Mouse (Mus musculus) T-helper 2 cell (primary cell): ENCODE results near the gene Psmd1.

Experiments used
- in situ Hi-C: fragments of 300-600 bp; cut with MboI, MseI; formaldehyde crosslinking; loops from one replicate; pipeline ENCODE4 v1.15.1; 2025; ENCODE audit warnings: high pct_unique_total_duplicates

Psmd1 gene

DNA sequence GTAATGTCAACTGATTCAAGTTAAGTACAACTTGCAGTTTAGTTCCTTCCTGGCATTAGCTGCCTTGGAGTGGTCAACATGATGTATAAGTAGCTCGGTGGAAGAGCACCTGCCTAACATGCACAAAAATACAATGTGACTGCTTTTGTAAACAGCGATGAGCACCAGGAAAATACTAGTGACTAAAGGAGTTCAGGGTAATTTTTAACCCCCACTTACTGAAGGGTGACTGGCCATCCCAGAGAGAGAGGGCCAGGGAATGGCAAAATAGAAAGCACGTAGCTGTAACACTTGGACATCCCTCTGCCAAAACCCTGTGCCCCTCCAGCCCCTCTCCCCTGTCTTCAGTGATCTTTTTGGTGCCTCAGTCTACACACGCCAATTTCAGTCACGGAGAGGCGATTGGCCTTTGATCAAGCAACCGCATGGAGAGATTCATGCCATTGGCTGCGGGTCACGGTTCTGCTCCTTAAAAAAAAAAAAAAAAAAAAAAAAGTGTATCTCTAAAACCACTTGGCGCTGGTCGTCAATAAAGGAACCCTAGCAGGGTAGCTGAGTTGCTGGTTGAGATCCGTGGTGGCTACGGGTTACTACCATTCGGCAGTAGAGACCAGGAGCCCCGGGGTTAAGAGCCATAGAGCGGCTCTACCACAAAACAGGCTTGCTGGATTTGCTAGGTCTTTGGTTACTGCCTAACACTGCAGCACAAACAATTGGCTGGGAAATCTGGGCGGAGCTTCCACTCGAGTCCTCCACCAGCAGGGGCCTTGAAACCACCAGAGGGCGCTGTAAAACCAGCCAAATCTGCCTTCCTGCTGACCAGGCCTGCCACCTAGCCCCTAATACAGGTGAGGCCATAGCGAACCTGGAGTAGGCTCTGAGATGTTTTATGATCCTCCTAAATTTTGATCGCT lies 5.1 kb upstream of the Psmd1 start:
- in situ Hi-C loops, result no loop called here

GRCm38 (mm10) chr1:86062523-86062922 lies 1.7 kb upstream of the Psmd1 start:
- in situ Hi-C loops, result no loop called here

GRCm38 (mm10) chr1:86076565-86076964 lies 12.4 kb downstream of the Psmd1 start:
- in situ Hi-C loops, result no loop called here

GRCm38 (mm10) chr1:86094413-86094812 lies 30.2 kb downstream of the Psmd1 start:
- in situ Hi-C loops, result no loop called here

DNA sequence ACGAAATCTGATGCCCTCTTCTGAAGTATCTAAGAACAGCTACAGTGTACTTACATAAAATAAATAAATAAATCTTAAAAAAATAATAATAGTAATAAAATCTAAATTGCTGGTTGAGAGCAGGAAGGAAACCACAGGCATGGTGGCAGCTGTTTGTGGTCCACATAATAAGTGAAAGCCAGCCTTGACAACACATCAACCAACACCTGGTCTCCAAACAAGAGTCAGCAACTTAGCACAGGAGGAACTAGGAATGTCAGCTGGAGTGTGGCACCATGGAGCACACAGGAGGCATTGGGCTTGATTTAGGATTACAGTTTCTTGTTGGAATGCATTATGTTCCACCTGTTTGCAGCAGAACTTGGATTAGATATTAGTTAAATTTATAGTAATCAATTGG lies 40.9 kb downstream of the Psmd1 start:
- in situ Hi-C loops, result no loop called here

DNA sequence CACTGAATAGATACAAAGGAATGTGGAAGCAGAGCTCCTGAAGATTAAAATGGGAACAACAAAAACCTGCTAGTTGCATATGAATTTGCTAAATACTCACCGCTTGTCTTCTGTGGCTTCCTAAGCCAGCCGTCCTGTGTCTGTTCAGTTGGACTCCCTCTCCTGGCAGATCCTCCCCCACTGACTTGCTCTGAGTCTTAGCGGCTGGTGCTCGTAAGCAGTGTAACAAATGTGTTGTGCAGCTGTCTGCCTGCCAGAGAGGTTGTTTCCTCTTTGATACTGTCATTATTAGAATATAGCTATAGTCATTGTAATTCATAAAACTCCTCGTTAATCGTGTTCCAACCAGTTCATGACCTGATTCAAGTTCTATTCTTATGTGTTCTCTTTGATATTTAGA lies 47.6 kb downstream of the Psmd1 start, which contains the start of gene Htr2b:
Htr2b (minus strand) TSS at position 192 of the 400 bp plus-strand sequence.
- in situ Hi-C loops, result no loop called here

DNA sequence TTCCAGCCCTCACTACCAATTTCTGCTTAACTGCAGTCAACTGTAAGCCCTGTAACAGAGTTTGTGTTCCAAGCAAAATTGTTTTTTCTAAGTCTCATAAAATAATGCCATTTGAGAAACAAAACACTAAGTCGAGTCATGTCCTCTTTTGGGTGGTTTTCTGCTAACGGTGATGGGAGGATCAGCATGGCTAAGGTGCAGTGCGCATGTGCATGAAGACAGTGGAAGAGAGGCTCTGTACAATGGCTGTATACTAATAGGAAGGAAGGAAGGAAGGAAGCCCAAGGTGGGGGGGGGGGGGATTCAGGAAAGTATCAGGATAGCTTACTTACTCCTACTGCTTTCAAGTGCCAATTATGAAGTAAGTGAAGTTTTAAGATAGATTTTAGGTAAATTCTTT lies 50.0 kb downstream of the Psmd1 start:
- in situ Hi-C loops, result no loop called here

DNA sequence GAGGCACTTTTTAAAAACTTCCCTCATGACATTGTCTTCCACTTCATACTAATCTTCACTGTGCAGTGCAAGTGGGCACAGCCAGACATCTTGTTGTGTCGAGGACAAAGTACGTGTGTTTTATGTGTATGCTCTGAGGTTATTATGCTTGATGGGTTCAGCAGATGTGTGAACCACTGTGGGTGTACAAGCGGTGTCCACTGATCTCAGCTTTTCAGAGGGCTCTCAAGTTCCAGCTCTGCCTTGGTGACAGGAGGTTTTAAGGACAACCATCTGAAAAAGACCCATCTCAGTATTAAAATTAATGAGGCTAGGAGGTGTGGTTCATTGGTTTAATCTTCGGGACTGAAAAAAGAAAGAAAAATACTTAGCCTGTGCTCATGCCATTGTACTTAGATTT lies 55.4 kb downstream of the Psmd1 start:
- in situ Hi-C loops, result no loop called here

- in situ Hi-C loops, result no loop called here
Measured at GRCm38 (mm10) chr1:86126036-86126435, 61.8 kb downstream of the Psmd1 start.

GRCm38 (mm10) chr1:86133337-86133736 lies 69.2 kb downstream of the Psmd1 start, which contains the start of gene Gm21972:
Gene Gm21972 (plus strand): TSS chr1:86133637.
- in situ Hi-C loops, result loop anchor here (5.0 kb wide), 1 partner anchor 51 kb away; no protein-coding TSS in a partner anchor

- in situ Hi-C loops, result no loop called here
Measured at GRCm38 (mm10) chr1:86135315-86135714, 71.1 kb downstream of the Psmd1 start.

DNA sequence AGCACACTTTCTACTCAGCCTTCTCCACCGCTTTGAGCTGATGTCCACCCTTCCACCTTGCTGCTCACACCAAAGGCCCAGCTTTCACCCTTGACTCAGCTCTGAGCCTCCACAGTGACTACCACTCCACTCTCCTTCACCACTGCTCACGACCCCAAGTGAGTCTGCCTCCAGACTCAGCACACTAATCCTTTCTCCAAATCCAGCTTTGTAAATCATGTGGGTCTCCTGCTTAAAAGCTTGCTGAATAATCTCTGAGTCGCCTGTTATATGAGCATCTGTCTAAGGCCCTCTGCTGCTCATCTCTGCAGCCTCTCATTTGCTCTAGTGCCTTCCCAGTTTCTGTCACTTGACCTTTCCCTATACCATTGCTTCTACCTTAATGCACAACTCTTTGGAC lies 76.9 kb downstream of the Psmd1 start:
- in situ Hi-C loops, result no loop called here

DNA sequence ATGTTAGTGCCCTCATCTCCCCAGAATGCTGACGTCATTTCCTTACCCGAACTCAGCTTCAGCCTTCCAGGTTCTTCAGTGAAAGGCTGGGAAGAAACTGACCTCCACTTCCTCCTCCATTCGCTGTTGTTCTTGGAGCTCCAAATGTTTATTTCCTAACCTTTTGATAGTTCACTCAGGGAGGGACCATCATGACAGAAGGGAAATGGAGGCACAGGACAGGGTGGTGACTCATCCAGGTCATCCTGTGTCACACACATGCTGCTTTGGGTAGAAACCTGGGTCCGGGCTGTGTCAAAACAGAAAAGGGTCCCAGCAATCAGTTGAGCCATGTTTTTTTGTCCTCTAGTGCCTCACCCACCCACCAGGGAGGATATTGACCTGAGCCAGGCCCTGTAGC lies 79.0 kb downstream of the Psmd1 start:
- in situ Hi-C loops, result no loop called here

DNA sequence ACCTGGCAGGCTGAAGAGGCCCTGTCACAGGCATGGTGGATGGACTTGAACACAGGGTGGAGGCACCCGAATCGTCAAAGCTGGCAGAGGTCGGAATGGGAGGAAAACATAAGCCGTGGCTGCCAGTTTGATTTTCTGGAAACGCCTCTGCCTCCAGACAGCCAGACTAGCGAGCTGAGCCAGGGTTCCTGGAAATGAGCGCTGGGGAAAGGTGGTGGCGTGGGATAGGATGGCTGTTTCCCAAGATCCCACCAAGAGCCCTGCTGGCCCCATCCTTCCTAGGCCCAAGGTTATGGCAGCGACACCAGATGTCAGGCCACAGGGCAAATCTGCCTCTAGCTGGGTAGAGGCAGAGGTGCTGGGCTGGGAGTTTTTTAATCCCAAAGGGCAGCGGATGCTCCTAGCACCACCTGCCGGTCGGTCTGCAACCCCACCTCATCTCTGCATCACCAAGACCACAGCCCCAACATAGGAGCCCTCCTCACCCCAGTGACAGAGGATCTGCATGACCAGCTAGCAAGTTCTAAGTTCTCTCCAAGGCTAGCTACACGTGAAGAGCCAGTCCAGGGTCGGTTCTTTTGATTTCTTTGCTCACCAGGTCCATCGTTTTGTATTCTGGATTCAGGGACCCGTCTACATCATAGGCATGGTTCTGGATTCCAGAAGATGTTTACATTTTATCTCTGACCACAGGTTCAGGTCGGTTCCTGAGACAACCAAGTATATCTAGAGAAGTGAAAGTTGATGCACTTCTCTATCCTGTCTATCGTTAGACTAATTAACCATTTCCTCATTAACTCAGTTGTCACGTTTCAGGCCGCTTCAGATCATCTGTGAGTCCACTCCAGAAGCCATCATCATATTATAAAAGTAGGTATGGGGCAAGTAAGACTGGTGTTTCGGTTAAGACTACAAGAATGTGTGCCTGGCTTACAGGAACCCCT lies 80.1 kb downstream of the Psmd1 start:
- in situ Hi-C loops, result no loop called here

DNA sequence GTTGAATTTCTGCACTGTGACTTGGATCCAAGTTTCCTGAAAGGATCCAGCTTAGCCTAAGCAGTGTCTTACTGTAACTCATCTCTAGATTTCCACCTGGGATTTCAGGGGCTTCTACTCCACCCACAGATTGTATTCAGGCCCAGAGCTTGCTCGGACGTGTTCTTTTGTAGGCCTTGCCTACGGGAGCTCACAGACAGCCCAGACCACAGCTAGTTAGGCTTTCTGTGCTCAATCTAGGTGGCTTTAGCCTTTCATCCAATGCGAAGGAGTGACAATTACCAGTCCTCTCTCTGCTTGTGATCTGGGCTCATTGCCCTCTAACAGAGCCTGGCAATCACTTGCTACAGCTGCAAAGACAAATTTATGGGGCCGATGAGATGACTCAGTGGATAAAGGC lies 82.1 kb downstream of the Psmd1 start:
- in situ Hi-C loops, result no loop called here

DNA sequence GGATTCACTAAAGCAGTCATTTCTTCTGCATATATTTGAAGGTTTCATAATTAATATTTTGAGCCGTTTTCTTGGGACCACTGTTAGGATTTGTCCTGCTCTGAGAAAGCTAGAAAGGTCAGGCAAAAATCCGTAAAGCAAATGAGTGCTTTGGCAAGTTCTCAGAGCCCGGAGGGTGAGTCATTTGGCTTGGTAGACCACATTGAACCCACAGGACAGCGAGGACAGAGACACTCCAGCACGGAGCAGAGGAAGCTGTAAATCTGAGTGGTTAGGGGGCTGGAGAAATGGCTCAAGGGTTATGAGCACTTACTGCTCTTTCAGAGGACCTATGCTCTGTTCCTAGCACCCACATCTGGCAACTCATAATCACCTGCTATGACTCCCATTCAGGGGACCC lies 83.4 kb downstream of the Psmd1 start:
- in situ Hi-C loops, result no loop called here

- in situ Hi-C loops, result no loop called here
Measured at GRCm38 (mm10) chr1:86148161-86148560, 84.0 kb downstream of the Psmd1 start.

DNA sequence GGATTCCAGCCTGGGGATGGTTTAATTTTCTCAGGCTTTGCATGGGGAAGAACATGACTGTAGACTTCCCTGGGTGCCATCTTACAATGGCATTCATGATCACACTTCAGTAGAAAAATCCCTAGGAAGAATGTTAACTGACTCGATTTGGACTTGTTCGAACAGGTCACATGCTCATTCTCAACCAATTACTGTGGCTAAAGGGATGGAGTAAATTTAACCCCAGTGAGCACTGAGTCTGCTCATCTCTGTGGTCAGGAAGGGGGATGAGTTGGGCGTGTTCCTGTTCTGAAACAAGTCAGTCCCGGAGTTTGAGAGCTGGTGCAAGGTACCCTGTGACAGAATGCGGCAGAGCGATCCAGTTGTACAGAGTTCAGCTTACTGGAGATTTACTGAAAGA lies 86.7 kb downstream of the Psmd1 start:
- in situ Hi-C loops, result no loop called here

- in situ Hi-C loops, result no loop called here
Measured at GRCm38 (mm10) chr1:86151376-86151775, 87.2 kb downstream of the Psmd1 start.

GRCm38 (mm10) chr1:86152618-86153017 lies 88.4 kb downstream of the Psmd1 start:
- in situ Hi-C loops, result no loop called here

DNA sequence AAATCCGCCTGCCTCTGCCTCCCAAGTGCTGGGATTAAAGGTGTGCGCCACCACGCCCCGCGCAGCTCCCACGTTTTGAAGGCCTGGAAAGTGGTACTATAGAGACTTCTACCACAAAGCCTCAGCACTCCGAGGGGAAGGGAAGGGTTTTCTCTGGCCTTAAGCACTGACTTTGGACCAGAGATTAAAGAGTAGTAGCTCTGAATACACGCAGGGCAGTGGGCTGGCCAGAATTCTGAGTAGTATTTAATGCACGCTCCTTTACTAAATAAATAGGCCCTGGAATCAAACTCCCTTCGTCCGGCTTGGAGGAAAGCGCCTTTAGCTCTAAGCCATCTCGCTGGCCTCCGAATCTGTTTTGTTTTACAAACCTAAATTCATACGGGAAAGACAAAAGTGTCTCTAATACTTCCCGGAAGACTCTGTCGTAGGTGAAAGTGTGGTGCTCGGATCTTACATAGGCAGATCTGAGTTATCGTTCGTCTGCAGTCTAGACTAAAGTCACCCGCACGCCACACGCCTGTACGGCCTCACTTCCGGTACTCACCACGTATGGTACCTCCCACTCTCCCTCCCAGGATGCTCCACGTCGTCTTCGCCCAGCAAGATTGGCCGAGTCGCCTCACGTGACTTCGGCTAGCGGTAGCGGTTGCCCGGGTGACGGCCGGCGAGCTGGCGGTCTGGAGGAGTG lies 90.1 kb downstream of the Psmd1 start, which contains the start of gene Armc9:
Armc9 (plus strand) TSS at position 648 of the 691 bp plus-strand sequence.
- in situ Hi-C loops, result no loop called here

DNA sequence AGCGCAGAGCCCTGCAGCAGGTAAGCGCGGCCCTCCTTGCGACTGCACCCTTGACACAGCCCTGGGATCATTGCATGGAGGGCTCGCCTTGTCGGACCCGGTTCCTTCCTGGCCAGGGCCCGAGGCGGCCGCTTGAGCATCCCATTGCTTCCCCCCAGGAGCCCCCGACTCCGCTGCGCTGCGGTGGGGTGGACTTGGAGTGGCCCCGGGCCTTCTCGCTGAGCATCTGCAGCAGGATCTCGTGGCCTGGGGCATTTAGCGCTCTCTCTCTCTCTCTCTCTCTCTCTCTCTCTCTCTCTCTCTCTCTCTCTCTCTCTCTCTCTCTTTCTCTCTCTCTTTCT lies 90.6 kb downstream of the Psmd1 start:
- in situ Hi-C loops, result no loop called here
